Mouse (Mus musculus) intestine, embryonic 15.5 days (tissue): ENCODE data around the gene Cc2d1a. TPM values are rescaled to one million over a fixed set of nuclear protein-coding genes. Genes with fewer than 3 reads are reported as not detected.

Experiments used
- ATAC-seq: fragments of 200-750 bp; cut with Nextera tagmentation; 2 replicates; pipeline ENCODE4 v1.8.0; 2017; ENCODE audit warnings: moderate TSS enrichment, moderate library complexity
- H3K27ac ChIP-seq: fragments of 300-500 bp; sonication (generic); 2 replicates; pipeline ENCODE4 v1.5.1; 2015; ENCODE audit warnings: mild to moderate bottlenecking, inconsistent platforms
- H3K27me3 ChIP-seq: fragments of 300-500 bp; sonication (generic); replicated peaks from 2 replicates; pipeline ENCODE4 v1.6.1; 2015; ENCODE audit warnings: inconsistent platforms
- H3K36me3 ChIP-seq: fragments of 300-500 bp; sonication (generic); 2 replicates; pipeline ENCODE4 v1.6.1; 2015; ENCODE audit warnings: inconsistent platforms
- H3K4me1 ChIP-seq: fragments of 300-500 bp; sonication (generic); replicated peaks from 2 replicates; pipeline ENCODE4 v1.6.1; 2015; ENCODE audit warnings: inconsistent platforms
- H3K4me2 ChIP-seq: fragments of 300-500 bp; sonication (generic); replicated peaks from 2 replicates; pipeline ENCODE4 v1.6.1; 2015; ENCODE audit warnings: mild to moderate bottlenecking, inconsistent platforms
- H3K4me3 ChIP-seq: fragments of 300-500 bp; sonication (generic); replicated peaks from 2 replicates; pipeline ENCODE4 v1.5.1; 2015; ENCODE audit warnings: inconsistent platforms
- H3K9ac ChIP-seq: fragments of 300-500 bp; sonication (generic); 2 replicates; pipeline ENCODE4 v1.6.1; 2015; ENCODE audit warnings: inconsistent platforms
- H3K9me3 ChIP-seq: fragments of 300-500 bp; sonication (generic); 2 replicates; pipeline ENCODE4 v1.6.1; 2016; ENCODE audit warnings: inconsistent platforms
- WGBS: fragments of 180-500 bp; shearing (Covaris S2); methylation state at CpG from one replicate; pipeline ENCODE4 v1.1.7; 2015; 5-methylcytosine and 5-hydroxymethylcytosine counted together
- polyA plus RNA-seq: library from polyadenylated mRNA; unstranded; fragments of >200 nt; fragmentation: Nextera tagmentation; extraction: Ambion mirVana; gene quantifications from 2 replicates; pipeline ENCODE4 v1.2.1, GENCODE M21; 2015

The Cc2d1a gene
- polyA plus RNA-seq, 1 experiment from 2014 or later = 20.7 TPM

- ATAC-seq = peak; percentile 37
Observed at GRCm38 (mm10) chr8:84186547-84186946, 38.8 kb upstream of the Cc2d1a start.

DNA sequence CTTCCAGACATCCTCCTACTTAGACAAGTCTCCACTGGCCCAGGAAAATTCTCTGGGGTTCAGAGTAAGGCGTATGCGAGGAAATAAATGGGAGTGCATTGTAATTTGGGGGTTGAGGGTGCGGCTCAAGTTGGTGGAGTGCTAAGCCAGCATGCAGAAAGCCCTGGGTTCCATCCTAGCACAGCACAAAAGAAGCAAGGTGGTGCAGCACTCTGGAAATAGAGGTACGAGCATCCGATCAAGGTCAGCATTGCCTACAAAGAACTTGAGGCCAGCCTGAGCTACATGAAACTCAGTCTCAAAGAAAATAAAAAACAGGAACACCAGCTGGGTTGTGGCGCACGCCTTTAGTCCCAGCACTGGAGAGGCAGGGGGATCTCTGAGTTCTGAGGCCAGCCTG is 37.4 kb upstream of the Cc2d1a start, which contains the start of gene Nanos3:
Gene Nanos3, minus strand, starts transcription at position 101 of the 400 bp plus-strand sequence.
- Histone ChIP-seq H3K27ac (peak within 1 kb of the TSS; percentile 76; the same call in 1 of the 2 replicates), H3K4me1 (peaks cover 28% of the 10 kb centered on the region), H3K9me3 (no peaks in the 10 kb centered on the region), H3K9ac (peak within 1 kb of the TSS; percentile 87), H3K4me2 (peak within 1 kb of the TSS; percentile 93), H3K4me3 (peak within 1 kb of the TSS; percentile 80), H3K27me3 (no peaks in the 10 kb centered on the region), H3K36me3 (no peaks in the 10 kb centered on the region)
- ATAC-seq = no peak
- 97% methylated on average over 7 of the region's 7 CpGs for WGBS

More at GRCm38 (mm10) chr8:84186547-84186946, 38.8 kb upstream of the Cc2d1a start:
- Histone ChIP-seq H3K36me3 (no peaks in the 10 kb centered on the region), H3K27me3 (no peaks in the 10 kb centered on the region), H3K4me3 (peak overlapping the region; percentile 29), H3K4me2 (peak overlapping the region; percentile 86), H3K9ac (peak overlapping the region; percentile 44), H3K27ac (peak overlapping the region; percentile 56; the same call in 1 of the 2 replicates), H3K9me3 (no peaks in the 10 kb centered on the region), H3K4me1 (peaks cover 21% of the 10 kb centered on the region)
- under 1% methylated on average over 12 of the region's 12 CpGs for WGBS

- Histone ChIP-seq H3K4me2 (peak overlapping the region; percentile 93), H3K36me3 (no peaks in the 10 kb centered on the region), H3K4me1 (peaks cover 34% of the 10 kb centered on the region), H3K4me3 (peak overlapping the region; percentile 80), H3K27me3 (no peaks in the 10 kb centered on the region), H3K27ac (peak overlapping the region; percentile 76), H3K9ac (peak overlapping the region; percentile 87), H3K9me3 (no peaks in the 10 kb centered on the region)
- ATAC-seq = peak; percentile 15
- 14% methylated on average over 21 of the region's 21 CpGs for WGBS
Observed at GRCm38 (mm10) chr8:84184085-84185043, 36.6 kb upstream of the Cc2d1a start.

GRCm38 (mm10) chr8:84183261-84184084 is 35.7 kb upstream of the Cc2d1a start:
- under 1% methylated on average over 86 of the region's 87 CpGs for WGBS
- no peaks in the 10 kb centered on the region for H3K27me3 ChIP-seq

GRCm38 (mm10) chr8:84182833-84183232 is 35.1 kb upstream of the Cc2d1a start:
- peak overlapping the region; percentile 93 for H3K4me2 ChIP-seq
- H3K4me3 ChIP-seq = peak overlapping the region; percentile 80
- 40% methylated on average over 4 of the region's 4 CpGs for WGBS
- no peaks in the 10 kb centered on the region for H3K27me3 ChIP-seq
- H3K9me3 ChIP-seq = no peaks in the 10 kb centered on the region
- no peak for ATAC-seq
- peaks cover 37% of the 10 kb centered on the region for H3K4me1 ChIP-seq
- peak overlapping the region; percentile 76; the same call in 1 of the 2 replicates for H3K27ac ChIP-seq
- no peaks in the 10 kb centered on the region for H3K36me3 ChIP-seq
- H3K9ac ChIP-seq = peak overlapping the region; percentile 87; the same call in 1 of the 2 replicates

More at GRCm38 (mm10) chr8:84183261-84184084, 35.7 kb upstream of the Cc2d1a start:
- peak; percentile 42 for ATAC-seq
- peaks cover 37% of the 10 kb centered on the region for H3K4me1 ChIP-seq
- H3K36me3 ChIP-seq = no peaks in the 10 kb centered on the region
- peak overlapping the region; percentile 80 for H3K4me3 ChIP-seq
- H3K9me3 ChIP-seq = no peaks in the 10 kb centered on the region
- peak overlapping the region; percentile 87 for H3K9ac ChIP-seq
- peak overlapping the region; percentile 93 for H3K4me2 ChIP-seq
- peak overlapping the region; percentile 76 for H3K27ac ChIP-seq

DNA sequence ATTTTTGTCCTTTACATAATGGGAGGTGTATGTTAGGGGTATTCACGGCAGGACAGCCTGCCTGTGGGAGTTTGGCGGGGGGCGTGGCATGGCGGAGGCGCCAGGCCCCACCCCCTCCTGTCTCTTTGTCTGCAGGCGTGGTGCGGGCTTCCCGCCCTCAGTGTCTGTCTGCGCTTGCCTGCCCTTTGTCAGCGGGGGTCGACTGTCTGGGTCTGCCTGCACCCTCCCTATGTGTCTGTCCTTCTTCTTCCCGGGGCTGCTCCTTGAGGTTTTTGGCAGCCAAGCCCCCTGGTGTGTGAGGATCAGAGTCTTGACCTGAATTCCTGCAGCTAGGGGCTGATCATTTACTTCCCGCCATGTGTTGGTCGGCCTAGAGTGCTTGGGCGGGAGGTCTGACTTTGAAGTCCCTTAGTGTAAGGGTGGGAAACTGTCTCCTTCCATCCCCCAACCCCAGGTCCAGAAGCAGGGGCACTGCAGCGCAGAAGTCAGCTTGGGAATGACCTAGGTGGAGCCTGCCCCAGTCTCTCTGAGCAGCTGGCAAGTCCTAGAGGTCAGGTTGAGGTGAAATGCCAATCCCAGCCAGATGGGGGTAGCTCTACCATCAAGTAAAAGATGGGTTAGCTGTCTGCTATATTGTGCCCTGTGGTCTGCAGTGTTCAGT is 32.9 kb upstream of the Cc2d1a start:
- H3K4me2 ChIP-seq = peak overlapping the region; percentile 60
- peaks cover 40% of the 10 kb centered on the region for H3K4me1 ChIP-seq

GRCm38 (mm10) chr8:84179946-84180345 is 32.2 kb upstream of the Cc2d1a start:
- no peak for ATAC-seq
- Histone ChIP-seq H3K9ac (peak overlapping the region; percentile 38), H3K36me3 (no peaks in the 10 kb centered on the region), H3K27me3 (no peaks in the 10 kb centered on the region), H3K27ac (no peak overlapping the region), H3K4me2 (peak overlapping the region; percentile 60), H3K4me1 (peaks cover 40% of the 10 kb centered on the region), H3K9me3 (no peaks in the 10 kb centered on the region), H3K4me3 (peak overlapping the region; percentile 19; the same call in 1 of the 2 replicates)
- 22% methylated on average over 4 of the region's 4 CpGs for WGBS

More for the DNA sequence above, 32.9 kb upstream of the Cc2d1a start:
- ATAC-seq = peak; percentile 81
- peak overlapping the region; percentile 19 for H3K4me3 ChIP-seq
- no peaks in the 10 kb centered on the region for H3K27me3 ChIP-seq
- H3K36me3 ChIP-seq = no peaks in the 10 kb centered on the region
- peak overlapping the region; percentile 38 for H3K9ac ChIP-seq
- peak overlapping the region; percentile 64 for H3K27ac ChIP-seq
- 6% methylated on average over 16 of the region's 16 CpGs for WGBS
- H3K9me3 ChIP-seq = no peaks in the 10 kb centered on the region

GRCm38 (mm10) chr8:84178592-84178991 is 30.9 kb upstream of the Cc2d1a start:
- no peaks in the 10 kb centered on the region for H3K27me3 ChIP-seq
- no peak overlapping the region for H3K9ac ChIP-seq
- no peak overlapping the region for H3K4me3 ChIP-seq
- H3K36me3 ChIP-seq = no peaks in the 10 kb centered on the region
- WGBS = 78% methylated on average over 8 of the region's 8 CpGs
- H3K4me1 ChIP-seq = peaks cover 33% of the 10 kb centered on the region
- H3K27ac ChIP-seq = no peak overlapping the region
- no peak for ATAC-seq
- no peaks in the 10 kb centered on the region for H3K9me3 ChIP-seq
- no peak overlapping the region for H3K4me2 ChIP-seq

DNA sequence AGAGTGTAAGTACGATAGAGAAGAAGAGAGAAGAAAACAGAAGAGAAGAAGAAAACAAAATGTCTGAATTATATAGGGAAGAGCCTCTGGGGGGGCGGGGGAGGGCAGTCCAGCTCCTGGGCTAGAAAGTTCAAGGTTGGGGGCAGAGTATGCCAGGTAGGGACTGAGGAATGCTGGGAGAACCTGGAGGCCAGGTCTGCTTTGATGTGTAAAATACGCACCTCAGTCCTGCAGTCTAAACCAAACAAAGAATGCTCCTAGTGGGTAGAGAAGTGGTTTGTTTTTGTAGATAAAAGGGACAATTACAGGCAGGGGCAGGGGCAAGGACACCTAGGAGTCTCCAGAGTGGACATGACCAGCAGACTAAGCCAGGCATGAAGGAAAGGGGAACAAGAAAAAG is 29.7 kb upstream of the Cc2d1a start:
- Histone ChIP-seq H3K9me3 (no peaks in the 10 kb centered on the region), H3K4me2 (no peak overlapping the region), H3K4me1 (peaks cover 25% of the 10 kb centered on the region), H3K36me3 (0 out of 2 replicates have a peak, but pooled peaks cover 5% of the 10 kb centered on the region), H3K27me3 (no peaks in the 10 kb centered on the region), H3K27ac (no peak overlapping the region), H3K4me3 (no peak overlapping the region), H3K9ac (no peak overlapping the region)
- ATAC-seq = no peak
- WGBS = 73% methylated on average over 3 of the region's 3 CpGs

GRCm38 (mm10) chr8:84176560-84176959 is 28.8 kb upstream of the Cc2d1a start:
- no peak overlapping the region for H3K27ac ChIP-seq
- peaks cover 14% of the 10 kb centered on the region for H3K36me3 ChIP-seq
- no peaks in the 10 kb centered on the region for H3K27me3 ChIP-seq
- no peak overlapping the region for H3K4me2 ChIP-seq
- H3K4me3 ChIP-seq = no peak overlapping the region
- no peak overlapping the region for H3K9ac ChIP-seq
- H3K4me1 ChIP-seq = peaks cover 25% of the 10 kb centered on the region
- H3K9me3 ChIP-seq = no peaks in the 10 kb centered on the region
- no peak for ATAC-seq
- 34% methylated on average over 3 of the region's 3 CpGs for WGBS

- Histone ChIP-seq H3K36me3 (peaks cover 17% of the 10 kb centered on the region), H3K4me1 (0 out of 2 replicates have a peak, but pooled peaks cover 9% of the 10 kb centered on the region), H3K27me3 (no peaks in the 10 kb centered on the region), H3K4me3 (no peak overlapping the region), H3K9me3 (no peaks in the 10 kb centered on the region), H3K4me2 (no peak overlapping the region), H3K9ac (no peak overlapping the region), H3K27ac (no peak overlapping the region)
- WGBS = 92% methylated on average over 6 of the region's 6 CpGs
- no peak for ATAC-seq
Observed at GRCm38 (mm10) chr8:84173861-84174260, 26.1 kb upstream of the Cc2d1a start.
